Mouse (Mus musculus) ovary, postnatal 36 days (tissue): Measurements from ENCODE around the gene Amz2.
"Not testable (repeated sequence)": the region's sequence is repeated elsewhere in the genome, so short reads cannot be mapped to it uniquely, and the experiment has no call there.

Source experiments
- DNase-seq: peaks from one replicate; pipeline ENCODE4 v3.0.0; 2022; ENCODE audit warnings: low spot score, mixed read lengths

The Amz2 gene

DNA sequence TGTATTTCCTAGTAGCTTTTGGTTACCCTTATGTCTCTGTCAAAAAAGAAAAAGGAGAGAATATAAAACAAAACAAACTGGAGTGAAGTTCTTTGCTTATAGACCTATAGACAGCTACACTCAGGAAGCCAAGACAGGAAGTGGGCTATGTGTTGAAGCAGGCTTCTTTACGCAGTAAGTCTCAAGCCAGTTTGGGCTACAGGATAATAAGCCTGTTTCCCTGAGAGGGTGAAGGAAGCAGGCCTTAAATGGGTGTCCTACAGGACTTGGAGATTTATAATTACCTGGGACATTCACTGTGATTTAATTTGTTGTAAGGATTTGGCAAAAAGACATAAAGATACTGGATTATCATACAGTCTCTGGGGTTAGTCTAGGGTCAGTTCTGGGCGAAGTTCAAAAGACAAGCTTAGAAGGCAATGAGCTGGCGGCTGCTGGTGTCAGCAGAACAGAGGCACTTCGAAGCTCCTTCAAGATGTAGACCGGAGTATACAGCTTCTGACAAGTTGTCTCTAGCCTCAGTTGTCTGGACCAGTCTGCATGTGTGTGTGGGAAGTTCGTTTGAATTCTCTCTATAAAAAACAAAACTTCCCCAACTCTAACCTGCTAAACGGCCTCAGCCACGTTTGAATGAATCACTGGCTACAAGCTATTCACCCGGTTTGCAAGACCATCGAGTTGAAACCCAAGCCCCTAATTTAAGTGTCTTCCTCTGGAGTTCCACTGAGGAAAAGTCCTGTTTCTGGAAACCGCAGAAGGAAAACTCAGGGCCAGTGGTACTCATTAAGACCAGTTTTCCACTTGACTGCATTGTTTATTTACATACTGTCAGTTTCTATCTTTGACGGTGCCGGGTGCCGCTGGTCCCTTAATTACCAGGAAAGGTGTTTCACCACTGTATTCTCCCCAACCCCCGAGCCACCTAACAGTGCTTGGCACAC lies 45.4 kb downstream of the Amz2 start:
- DNase-seq = no peak

DNA sequence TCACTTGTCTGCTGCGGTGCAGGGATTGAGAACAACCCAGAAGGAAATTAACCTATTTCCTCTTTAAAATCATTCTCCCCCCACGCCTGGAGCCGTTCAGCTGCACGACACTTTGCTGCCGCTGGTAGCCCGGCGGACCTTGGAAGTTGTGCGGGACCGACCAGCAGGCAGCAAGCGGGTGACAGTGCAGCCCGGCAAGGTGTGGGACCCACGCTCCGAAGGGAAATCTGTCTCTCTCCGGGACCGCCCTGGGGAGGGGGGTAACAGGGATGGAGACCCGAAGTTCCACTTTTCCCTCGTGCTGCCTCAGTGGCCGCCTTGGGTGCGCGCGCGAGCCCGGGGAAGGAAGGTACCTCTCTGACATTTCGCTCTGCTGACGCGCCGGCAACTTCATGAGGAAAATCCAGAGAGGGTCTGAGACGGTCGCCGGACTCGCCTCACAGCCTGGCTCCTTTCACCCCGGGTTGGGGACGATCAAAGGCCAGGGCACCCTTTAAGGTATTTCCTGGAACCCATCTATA lies 46.5 kb downstream of the Amz2 start:
- DNase-seq = peak; percentile 31

DNA sequence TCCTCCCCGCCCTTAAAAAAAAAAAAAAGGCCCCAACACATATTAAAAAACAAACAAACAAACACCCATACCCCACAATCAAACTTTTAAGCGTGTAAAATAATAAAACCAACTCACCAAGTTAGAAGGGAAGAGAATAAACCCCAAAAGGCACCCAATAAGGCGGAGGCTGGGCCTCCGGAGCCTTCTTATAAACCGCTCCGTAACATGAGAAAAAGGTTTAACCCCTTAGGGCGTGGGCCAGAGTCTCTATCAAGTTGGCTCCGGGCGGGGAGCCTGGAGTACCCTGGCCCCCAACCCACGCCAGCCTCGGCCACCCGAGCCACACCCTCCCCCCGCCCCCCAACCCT lies 47.0 kb downstream of the Amz2 start:
- no peak for DNase-seq

DNA sequence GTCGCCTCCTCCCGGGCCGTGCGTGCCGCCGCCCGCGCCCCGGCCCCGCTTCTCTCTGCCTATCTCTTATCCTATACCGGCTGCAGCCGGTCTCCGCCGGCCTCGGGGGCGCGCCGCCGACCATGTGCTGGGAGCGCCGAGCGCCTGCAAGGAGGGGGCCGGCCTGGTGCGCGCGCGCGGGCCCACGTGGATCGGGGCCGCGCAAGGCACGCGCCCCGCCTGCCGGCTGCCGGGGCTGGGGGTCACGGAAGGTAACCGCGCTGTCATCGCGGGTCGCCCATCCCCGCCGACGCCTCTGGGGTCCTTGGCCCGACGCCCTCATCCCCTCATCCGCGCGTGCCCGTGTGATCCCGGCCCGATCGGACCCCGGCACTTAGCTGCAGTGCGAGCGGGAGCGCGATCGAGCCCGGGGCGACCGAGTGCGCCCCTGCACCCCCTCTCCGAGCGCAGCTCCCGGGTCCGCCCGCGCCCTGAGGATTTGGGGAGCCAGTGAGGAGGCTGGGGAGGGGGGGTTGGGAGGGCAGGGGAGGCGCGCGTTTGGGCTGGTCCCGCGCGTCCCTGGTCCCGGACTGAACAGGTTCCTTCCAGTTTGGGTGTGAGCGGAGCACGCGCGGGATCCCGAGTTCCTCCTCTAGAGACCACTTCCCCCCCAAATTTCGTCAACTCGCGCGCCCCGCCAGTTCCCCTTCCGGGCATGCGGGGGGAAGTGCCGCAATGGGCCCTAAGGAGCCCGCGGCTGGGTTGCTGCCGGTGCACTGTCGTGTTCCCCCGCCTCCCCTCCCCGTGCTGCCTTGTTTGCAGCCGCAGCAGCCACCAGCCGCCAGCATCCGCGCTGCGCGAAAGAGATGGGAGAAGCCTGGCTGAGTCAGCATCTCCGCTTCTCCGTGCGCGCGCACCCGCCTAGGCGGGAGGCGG lies 47.7 kb downstream of the Amz2 start, which contains the start of the genes Arsg and Slc16a6:
Gene Arsg, plus strand, starts transcription at position 204 of the 915 bp plus-strand sequence.
Gene Slc16a6, minus strand, starts transcription at position 428 of the 915 bp plus-strand sequence.
- peak; percentile 81 for DNase-seq

DNA sequence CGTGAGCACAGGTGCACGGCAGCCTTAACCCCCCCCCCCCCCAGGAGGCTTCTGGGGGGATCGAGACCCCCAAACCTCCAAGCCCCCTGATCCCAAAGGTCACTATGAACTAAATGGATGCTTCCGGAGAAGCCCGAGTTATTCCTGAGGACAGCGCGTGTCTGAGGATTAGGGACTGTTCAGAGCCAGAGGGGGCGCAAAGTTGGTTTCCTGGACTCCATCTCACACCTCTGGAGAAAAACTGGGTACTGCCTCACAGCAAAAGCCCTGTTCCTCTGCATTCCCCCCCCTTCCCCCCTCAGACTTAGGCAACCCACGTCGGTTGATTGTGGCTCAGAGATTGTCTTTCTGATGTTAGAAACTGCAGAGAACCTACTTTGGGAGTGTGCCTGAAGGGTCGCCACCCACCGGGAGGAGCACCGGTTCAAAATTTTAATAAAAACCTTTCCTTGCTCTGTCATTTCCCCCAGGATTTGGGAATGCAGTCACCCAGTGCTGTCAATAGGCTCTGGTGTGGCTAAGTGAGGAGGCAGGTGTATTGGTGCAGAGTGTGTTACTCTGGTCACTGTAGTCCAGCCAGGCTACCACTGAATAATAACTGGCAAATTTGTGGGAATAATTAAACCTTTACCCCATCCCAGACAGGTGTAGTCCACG lies 48.5 kb downstream of the Amz2 start:
- DNase-seq = no peak

DNA sequence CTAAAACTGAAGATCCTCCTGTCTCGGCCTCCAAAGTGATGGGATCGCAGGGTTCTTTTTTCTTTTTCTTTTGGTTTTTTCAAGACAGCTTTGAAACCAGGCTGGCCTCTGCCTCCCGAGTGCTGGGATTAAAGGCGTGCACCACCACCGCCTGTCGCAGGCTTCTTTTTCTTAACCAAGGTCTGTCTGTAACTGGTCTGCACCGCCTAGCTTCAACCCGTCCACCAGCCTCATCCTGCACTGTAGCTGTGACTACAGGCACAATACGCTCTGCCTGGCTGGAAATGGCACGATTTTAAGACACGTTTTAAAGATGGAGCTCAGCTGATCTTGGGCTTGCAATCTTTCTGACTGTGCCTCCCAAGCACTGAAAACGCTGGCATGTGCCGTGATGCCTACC lies 49.1 kb downstream of the Amz2 start:
- DNase-seq = no peak

DNA sequence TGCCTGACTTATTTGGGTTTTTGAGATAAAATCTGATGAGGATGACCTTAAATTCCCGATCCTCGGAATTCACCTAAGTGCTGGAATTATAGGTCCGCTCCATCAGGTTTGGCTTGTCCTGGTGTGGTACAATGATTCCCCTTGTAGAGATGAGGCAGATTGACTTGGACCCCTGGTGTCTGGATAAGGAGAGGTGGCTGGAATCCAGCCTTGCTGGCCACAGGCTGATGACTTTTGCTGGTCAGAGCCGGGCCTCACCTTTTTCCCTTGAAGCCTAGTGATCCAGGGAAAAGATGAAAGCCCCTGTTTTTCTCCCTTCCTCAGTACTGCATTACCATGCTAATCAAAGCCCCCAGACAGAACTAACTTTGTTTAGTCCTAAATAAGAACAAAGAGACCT lies 50.0 kb downstream of the Amz2 start:
- DNase-seq = no peak

DNA sequence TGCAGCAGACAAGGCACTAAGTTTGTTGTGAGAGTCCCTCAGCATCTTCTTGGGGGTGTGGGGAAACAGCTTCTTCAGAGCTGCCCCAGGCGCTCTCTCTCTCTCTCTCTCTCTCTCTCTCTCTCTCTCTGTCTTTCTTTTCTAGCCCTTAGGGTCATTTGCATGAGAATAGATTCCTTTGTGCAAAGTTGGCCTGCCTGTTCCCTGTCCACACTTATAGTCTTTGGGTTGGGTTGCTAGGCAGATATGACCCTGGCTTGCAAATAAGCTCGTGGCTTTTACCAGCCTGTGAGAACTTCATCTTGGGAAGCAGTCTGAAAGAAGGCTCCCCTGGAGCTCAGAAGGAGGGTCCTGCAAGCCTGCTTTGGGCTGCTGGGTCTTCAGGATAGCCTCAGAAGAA lies 50.5 kb downstream of the Amz2 start:
- no peak for DNase-seq

DNA sequence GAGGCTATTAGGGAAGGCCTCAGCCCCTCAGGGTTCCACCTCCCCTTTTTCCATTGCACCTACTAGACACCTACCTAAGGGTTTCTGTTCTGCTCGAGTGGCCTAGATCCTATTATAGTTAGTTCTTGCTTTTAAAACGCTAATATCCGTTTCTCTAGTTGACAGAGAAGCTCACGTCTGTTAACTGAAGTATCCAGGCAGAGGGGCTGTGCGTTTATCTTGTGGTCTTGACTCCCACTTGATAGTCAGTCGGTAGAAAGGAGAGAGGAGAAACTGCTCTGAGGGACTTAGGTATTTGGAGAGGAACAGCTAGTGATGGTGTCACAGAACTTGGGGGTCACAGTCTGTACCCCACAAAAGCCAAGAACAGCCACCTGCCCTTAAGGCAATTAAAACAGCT lies 50.9 kb downstream of the Amz2 start:
- no peak for DNase-seq

DNA sequence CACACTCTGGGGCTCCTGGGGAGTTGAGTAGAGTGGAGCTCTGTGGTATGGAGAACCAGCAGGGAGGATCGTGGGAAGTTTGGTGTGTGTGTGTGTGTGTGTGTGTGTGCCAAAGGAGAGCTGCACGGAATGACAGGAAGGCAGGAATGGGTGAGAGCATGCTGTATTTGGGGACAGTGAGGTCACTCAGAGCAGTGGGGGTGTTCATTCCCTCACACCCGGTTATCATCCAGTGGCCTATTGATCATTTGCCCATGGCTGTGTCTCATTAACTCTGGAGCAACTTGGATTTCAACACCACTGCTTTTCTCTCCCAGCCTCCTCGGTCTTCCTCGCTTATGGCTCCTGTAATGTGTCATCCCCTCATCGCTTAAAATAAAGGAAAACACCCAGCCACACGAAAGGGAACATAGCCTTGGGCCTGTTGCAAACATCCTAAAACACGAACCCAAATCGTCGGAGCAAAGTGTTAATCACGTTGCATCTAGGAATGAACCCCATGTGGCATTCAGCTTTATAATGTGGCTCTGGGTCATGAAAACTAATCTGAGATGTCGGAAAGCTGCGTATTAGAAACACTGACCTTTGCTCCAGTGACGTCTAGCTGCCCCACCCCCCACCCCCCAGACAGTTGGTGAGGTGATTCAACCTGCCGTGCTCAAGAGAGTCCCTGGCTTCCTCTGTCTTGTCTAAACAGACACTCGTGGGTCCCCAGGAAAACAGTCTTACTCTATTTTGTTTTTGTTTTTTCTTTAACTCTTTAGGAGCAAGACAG lies 52.0 kb downstream of the Amz2 start:
- no peak for DNase-seq

DNA sequence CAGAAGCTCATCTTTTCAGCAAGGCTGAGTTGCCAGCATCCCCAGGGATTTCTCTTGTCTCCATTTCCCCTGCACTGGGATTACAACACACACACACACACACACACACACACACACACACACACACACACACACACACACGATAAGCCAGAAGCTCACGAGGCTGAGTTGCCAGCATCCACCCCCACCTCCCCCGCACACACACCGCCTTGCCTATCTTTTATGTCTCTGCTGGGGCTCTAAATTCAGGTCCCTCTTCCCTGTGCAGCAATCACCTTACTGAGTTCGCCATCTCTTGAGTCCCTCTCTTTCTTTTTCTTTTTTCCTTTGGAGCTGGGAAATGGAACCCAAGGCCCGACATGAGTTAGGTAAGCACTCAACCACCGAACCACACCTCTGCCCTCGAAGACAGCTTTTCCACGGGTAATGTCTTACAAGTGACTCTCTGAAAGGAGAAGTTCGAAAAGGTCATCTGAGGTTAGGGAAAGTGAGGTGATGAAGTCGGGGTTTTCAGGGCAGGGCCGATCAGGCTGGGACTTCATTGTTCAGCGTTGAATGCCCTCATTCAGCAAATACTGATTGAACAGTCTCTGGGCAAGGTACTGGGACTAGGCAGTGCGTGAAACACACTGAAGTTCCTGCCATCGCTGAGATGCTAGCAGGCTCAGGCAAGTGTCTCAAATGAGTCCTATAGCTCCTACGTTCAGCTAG lies 54.0 kb downstream of the Amz2 start:
- no peak for DNase-seq

DNA sequence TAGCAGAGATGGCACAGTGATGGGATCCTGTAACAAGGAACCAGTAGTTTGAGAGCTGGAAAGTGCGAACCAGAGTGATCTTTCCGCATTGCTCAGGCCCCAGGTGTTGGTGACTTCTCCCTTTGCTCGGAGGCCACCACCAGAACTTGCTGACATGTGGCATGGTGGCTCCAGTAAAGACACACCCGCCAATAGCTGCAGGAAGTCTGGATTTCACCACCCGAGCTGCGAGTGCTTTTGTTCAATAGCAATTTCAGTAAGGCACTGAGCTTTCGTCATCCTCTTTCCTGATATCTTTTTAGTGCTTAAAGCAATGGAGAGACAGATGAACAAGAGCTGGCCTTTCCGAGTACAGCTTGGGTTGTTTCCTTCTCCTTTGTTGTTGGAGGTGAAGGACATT lies 54.7 kb downstream of the Amz2 start:
- DNase-seq = no peak

DNA sequence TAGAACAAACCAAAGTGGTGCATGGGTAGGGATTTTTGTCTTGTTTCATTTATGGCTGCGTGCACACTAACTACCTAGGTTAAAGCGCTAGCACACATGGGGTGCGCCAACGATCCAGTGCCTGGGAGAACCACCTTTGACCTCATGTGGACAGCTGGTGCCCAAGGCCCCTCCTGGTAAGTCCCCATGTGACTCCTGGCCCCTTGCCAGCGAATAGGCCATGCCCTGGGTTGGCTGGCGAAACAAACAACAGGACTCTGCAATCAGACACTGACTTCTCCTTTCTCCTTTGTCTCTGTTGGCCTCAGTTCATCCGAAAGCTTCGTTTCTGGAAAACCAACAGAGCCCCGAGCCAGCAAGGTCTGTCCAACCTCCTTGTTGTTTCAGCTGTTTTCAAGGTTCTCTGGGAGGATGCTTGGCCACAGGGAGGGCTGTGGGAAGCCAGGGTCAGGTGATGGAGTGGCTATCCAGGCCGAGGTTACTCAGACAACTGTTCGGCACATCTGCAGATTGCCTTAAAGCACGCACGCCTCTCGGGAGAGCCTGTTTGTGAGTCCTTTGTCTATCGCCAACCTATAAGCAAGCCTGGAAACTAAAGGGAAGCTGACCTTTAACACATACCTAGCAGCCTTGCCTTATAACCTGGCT lies 59.8 kb downstream of the Amz2 start:
- DNase-seq = peak; percentile 52

DNA sequence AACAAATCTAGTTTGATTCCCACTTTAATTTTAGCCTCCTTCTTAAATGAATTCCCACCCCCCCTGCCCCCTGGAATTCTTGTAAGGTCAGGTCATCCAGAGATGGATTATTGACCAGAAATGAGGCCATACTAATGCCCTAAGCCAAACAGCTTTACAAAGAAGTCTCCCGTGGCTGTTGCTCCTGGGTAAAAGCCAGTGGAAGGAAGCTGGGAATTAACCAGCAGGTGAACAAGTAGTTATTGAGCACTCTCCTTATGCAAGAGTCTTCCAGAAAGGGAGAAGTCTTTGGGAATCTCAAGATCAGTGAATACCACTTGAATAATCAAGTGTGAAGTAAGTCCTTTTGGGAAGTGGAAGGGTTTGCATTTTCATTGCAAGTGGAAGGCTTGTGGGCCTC lies 61.4 kb downstream of the Amz2 start:
- no peak for DNase-seq

DNA sequence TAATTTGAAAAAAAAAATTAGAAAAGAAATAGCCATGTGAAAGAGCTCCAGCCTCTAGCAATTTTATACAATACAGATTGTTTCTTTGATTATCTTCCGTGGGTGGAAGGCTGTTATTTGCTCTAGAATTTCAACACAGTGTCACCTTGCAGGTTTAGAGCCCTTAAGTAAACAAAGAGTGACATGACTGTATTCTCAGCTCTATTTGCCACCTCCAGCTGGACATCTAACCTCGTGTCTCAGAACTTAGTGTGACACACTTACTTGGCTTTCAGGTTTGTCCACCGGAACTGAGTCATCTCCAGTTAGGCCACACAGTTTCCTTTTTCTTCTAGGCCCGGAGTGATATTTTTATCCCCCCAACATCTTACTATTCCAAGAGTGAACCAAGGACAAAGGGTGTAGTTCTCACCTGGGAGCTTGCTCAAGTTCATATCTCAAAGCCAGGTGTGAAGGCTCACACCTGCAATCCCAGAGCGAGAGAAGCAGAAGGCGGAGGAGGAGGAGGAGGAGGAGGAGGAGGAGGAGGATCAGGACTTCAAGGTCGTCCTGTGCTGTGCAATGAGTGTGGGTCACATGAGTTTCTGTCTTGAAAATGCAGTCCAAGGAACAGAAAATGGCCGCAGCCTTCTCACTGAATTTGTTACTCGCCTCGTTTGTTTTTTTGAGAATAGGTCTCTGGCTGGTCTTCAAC lies 62.4 kb downstream of the Amz2 start:
- no peak for DNase-seq

DNA sequence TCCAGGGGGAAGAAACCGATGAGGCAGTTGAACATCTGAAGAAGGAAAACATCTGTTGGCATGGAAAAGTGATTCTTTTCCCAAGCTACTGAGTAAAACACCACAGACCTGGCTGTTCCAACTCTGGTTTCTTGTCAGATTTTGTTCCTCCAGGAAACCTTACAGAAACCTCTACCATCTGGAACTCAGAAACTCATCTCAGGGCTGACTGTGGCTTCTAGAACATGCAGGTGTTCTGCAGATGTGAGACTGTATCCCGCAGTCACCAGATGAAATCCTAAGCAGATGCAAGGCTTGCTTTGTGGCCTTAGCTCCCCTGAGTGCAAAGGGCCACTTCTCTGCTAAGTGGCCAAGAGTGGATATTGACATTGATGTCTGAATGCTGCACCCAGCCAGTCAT lies 64.0 kb downstream of the Amz2 start:
- DNase-seq = no peak

DNA sequence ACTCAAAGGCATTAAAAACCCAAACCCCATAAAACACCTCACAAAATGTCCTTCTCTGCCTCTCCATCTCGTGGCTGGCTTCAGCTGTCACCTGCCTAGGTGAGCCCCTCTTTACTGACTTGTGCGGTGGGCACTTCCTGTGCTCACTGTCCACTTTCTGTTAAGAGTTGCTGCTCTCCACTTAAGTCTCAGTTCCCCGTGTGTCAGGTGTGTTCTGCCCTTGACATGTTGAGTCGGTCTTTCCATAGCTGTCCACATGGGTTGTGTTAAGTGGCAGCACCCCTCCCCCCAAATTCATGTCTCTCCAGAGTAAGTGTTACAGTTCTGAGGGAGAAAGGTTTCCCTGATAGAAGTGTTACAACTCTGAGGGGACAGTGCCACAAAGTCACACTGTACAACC lies 66.1 kb downstream of the Amz2 start:
- DNase-seq = no peak

DNA sequence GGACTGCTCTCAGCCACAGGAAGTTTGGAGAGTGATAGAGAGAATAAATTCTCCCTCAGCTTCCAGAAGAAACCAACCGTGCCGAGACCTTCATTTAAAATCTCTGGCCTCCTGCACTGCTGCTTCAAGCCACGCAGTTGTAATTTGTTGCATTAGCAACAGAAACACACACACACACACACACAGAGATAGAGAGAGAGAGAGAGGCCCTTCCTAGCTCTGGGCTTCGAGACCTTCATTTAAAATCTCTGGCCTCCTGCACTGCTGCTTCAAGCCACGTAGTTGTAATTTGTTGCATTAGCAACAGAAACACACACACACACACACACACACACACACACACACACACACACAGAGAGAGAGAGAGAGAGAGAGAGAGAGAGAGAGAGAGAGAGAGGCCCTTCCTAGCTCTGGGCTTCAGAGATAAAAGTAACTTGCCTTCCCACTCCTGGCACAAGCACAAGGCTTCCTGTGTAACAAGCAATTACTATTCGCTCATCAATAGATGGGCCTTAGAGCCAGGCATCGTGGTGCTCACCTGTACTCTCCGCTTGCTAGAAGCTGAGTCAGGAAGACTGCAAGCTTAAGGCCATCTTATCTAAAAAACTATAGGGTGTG lies 67.2 kb downstream of the Amz2 start:
- DNase-seq = not testable (repeated sequence)
